Mouse (Mus musculus) right cerebral cortex, postnatal 4 days (tissue): ENCODE measurements around the gene Gpatch4.

Source experiments
- DNase-seq: peaks from one replicate; pipeline ENCODE4 v3.0.0-alpha.2; 2022

The Gpatch4 gene

GRCm38 (mm10) chr3:88042661-88043421 lies at the start of gene Gpatch4:
TSS of gene Gpatch4 (plus strand) at chr3:88043108.
- peak; percentile 82 for DNase-seq

- DNase-seq, result no peak
Observed at GRCm38 (mm10) chr3:87993436-87993835, 49.5 kb upstream of the Gpatch4 start.

- DNase-seq, result no peak
Observed at GRCm38 (mm10) chr3:87995331-87995730, 47.6 kb upstream of the Gpatch4 start.

- DNase-seq, result no peak
Observed at GRCm38 (mm10) chr3:87996401-87996800, 46.5 kb upstream of the Gpatch4 start.

GRCm38 (mm10) chr3:87996971-87997614 lies 45.8 kb upstream of the Gpatch4 start:
- no peak for DNase-seq

- peak; percentile 65 for DNase-seq
Observed at GRCm38 (mm10) chr3:87998747-87999146, 44.2 kb upstream of the Gpatch4 start.

GRCm38 (mm10) chr3:87999243-87999895 lies 43.5 kb upstream of the Gpatch4 start:
- DNase-seq, result no peak

- DNase-seq, result peak; percentile 62
Observed at GRCm38 (mm10) chr3:88000181-88000580, 42.7 kb upstream of the Gpatch4 start, which contains the start of gene Bcan. TSS of gene Bcan (minus strand) at chr3:88000230.

GRCm38 (mm10) chr3:88000816-88001595 lies 41.9 kb upstream of the Gpatch4 start:
- DNase-seq, result no peak

GRCm38 (mm10) chr3:88002291-88002976 lies 40.5 kb upstream of the Gpatch4 start:
- no peak for DNase-seq

- no peak for DNase-seq
Observed at GRCm38 (mm10) chr3:88005822-88006786, 36.8 kb upstream of the Gpatch4 start.

GRCm38 (mm10) chr3:88010634-88011265 lies 32.2 kb upstream of the Gpatch4 start:
- peak; percentile 22 for DNase-seq

- DNase-seq, result peak; percentile 56
Observed at GRCm38 (mm10) chr3:88022322-88023191, 20.4 kb upstream of the Gpatch4 start.

- peak; percentile 21 for DNase-seq
Observed at GRCm38 (mm10) chr3:88023192-88024074, 19.5 kb upstream of the Gpatch4 start.

- no peak for DNase-seq
Observed at GRCm38 (mm10) chr3:88026823-88027222, 16.1 kb upstream of the Gpatch4 start.

GRCm38 (mm10) chr3:88027434-88028186 lies 15.3 kb upstream of the Gpatch4 start, which contains the start of gene Hapln2:
TSS of gene Hapln2 (minus strand) at chr3:88027583.
- no peak for DNase-seq

DNA sequence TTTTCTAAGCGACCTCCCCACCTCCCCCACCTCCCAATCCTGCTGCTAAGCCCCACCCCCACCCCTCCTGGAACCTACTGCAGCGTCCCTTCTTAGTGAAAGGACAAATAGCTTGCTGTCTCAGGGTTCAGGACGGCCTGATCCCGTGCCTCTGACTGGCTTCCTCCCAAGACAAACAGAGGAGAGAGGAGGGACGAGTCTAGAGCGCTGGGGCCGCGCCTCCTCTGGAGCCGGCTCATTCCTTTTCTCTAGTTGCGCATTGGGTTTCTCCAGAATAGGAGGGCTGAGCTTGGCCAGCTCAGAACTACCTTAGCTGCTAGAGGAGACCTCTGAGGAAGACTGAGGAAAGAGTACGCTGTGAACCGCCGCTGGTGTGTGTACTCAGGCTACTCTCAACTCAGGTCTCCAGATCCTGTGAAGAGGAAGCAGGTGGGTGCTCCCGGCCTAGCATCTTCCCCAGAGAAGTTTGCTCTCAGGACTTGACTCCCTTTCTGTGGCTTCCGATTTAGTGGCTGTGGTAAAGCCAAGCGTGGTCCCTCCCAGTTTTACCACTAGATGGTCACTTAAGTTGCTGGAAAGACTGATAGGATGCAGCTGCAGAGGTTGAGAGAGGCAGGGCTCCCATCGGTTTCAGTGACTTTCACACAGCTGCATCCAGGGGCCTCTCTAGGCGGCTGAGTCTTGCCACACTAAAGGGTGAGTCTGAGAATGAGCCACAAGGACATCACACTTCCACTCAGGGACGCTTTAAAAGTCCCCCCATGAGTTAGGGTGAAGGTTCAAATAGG lies 12.1 kb upstream of the Gpatch4 start:
- no peak for DNase-seq
